Mouse (Mus musculus) ovary, postnatal 36 days (tissue): Measurements from ENCODE around the gene Tlx2.

Source experiments
- DNase-seq: peaks from one replicate; pipeline ENCODE4 v3.0.0; 2022; ENCODE audit warnings: low spot score, mixed read lengths

Tlx2 gene

DNA sequence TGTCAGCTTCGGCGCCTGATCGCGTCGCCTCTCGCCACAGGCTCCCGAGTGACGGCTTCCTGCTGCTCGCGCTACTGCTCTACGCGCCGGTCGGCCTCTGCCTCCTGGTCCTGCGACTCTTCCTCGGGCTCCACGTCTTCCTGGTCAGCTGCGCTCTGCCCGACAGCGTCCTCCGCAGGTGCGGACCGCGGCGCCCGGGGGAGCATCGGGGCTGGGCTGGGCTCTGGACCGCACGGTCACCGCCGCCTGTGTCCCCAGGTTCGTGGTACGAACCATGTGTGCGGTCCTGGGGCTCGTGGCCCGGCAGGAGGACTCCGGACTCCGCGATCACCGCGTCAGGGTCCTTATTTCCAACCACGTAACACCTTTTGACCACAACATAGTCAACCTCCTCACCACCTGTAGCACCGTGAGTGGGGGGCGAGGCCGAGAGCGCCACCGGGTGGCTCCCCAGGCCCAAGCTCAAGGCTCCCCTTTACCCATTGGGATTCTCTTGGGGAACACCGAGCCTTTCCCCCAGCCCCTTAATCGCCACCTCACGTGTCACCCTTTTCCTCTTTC is 15.1 kb downstream of the Tlx2 start, which contains the start of gene Htra2:
Htra2 (minus strand) TSS at position 403 of the 561 bp plus-strand sequence.
- DNase-seq: no peak

DNA sequence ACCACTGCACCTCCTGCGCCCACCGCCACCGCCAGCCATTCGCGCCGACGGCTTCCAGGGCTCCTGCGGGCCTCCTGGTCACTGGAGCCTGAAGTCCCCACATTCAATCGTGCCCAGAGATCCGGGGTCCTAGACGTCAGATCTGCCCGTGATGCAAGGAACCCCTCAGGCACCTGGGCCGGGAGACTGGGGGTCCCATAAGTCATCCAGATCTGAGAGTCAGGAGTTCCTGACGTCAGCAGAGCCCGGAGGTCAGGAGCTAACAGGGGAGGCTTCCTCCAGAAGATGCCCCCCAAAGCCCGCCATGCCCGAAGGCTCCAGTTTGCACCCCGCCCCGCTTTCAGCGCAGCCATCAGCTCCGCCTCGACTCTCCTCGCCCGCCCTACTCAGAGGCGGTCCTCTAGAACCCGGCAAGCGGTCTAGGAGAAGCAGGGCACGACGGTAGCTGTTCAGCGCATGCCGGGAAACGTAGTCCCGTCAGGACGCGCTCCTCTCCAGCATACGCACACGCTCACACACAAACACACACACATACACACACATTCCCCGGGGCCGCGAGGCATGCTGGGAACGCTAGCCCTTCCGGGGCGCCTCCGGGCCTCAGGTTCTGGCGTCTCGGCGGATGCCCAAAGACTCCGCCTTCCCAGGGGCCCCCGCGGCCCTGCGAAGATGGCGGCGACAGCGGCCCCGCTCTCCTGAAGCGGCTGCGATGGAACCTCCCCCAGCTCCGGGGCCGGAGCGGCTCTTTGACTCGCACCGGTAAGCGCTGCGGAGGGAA is 15.8 kb downstream of the Tlx2 start, which contains the start of gene Aup1:
Aup1 (plus strand) TSS at position 448 of the 778 bp plus-strand sequence.
- DNase-seq: peak; percentile 96

DNA sequence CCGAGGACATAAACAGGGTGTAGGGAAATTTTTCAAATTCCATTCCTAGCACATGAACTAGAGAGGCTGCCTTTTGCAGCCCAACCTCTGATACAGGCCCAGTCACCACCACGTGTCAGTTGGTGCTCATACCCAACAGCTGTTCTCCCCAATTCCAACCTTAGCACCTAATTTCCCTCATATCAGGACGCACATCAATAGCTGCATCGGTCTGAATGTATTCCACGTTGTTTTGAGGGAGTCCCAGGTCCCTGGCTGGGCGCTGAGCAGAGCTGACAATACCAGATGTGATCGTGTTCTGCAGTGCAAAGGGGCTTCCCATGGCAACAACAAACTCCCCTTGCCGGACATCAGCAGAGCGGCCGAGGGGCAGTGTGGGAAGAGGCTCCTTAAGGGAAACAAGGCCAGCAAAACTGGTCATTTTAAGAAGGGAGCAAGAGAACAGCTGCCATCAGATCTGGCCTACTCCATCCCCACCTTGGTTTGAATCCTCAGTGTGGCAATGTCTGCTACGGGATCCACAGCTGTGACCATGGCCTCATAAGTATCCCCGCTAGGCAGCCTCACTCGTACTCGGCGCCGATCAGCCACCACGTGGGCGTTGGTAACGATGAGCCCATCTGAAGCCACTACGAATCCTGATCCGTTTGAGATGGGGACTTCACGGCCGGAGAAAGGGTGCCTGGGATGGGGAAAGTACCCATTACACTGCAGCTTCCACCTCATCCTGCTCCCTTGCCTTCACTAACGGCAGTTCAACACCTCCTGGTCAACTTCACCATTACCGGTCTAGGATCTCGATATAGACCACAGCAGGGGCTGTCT is 16.7 kb downstream of the Tlx2 start:
- peak; percentile 30 for DNase-seq

- no peak for DNase-seq
Observed at GRCm38 (mm10) chr6:83049367-83049766, 20.7 kb downstream of the Tlx2 start.

DNA sequence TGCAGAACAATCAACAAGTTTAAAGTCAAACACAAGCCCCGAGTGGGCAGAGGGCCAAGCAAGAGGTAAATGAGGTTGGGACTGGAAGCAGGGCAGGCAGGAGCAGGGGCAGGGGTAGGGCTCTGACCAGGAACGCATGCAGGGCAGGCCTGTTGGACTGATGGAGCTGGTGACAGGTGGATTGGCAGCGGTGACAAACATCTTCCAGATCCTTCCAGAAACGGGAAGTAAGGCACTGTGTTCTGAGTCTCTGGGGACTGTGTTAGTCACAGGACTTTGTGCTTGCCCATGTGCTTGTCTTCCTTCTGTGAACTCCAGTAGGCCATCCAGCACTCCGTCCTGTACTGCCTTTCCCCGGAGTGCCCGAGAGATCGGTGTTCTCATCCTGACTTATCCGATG is 25.4 kb downstream of the Tlx2 start:
- DNase-seq: no peak

DNA sequence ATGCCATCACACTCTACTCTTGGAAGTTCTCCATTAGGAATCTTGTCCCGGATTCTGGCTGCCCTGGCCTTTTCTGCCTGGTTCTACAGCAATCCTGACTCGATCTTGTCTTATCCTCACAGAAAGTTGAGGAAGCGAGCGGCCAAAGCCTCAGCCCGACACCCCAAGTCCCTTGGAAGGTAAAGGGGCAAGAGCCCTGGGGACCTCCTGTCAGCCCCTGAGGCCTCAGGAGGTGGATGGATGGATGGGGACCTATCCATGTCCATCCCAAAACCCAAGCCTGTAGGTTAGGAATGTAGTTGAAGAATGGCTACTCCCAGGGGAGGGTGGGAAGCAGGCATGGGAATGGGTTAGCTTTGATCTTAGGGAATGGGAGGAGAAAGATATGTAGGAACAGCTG is 26.1 kb downstream of the Tlx2 start:
- DNase-seq: no peak

DNA sequence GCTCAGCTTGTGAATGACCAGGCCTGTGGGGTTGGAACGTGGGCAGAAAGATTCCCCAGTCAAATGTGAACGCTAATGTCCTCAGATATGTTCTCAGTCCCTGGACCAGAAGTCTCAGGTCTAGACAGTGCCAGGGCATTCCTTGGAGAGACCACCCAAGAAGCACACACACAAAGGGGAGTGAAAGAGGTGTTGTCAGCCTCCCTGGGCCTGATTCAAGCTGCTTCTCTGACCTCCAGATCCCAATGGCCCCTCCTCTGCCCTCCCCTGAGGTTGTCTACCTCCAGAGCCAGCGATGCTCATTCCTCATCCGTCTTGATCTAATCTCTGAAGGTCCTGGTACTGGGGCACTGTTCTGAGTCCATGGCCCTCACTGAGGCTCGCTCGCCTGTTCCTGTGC is 26.5 kb downstream of the Tlx2 start:
- DNase-seq: no peak

DNA sequence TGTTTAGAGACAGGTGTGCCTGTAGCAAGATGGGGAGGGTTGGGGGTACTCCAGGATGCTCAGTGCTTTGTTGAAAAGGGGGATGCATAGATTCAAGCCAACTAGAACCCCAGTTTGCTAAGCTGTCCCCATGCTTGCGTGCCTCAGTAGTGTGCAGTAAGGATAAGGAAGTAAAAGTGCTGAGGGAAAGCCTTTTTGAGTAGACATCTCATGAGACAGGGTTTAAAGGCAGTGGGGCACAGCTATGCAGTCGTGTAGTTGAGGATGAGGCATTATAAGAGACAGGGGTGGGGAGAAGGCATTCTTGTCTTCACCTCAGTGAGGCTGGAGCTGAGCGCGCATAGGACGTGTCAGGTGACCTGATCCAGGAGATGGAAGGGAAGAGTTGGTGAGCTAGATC is 29.5 kb downstream of the Tlx2 start:
- no peak for DNase-seq

DNA sequence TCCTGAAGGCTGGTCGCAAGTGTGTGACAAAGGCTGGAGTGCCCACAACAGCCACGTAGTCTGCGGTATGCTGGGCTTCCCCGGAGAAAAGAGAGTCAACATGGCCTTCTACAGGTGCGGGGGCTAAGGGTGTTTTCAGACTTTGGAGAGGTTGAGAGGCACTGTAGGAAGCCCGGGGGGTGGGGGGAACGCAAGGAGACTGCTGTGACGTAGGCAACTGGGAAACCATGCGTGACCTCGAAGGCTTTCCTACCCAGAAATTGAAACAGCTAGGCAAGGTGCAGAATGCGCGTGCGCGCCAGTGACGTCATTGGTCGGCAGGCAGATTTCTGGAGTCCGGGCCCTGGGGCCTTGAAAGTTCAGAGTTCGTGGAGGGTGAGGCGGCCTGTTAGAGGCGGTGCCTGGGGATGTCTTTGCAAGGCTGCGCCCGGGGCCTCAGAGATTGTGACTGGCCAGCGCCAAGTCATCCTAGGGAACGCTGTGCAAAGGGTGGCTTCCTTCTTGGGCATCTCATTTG is 31.5 kb downstream of the Tlx2 start:
- peak; percentile 86 for DNase-seq

- DNase-seq: no peak
Observed at GRCm38 (mm10) chr6:83037188-83037587, 32.9 kb downstream of the Tlx2 start.

- DNase-seq: no peak
Observed at GRCm38 (mm10) chr6:83034463-83035055, 35.5 kb downstream of the Tlx2 start.

GRCm38 (mm10) chr6:83033249-83034185 is 36.6 kb downstream of the Tlx2 start, which contains the start of the genes Dok1 and Loxl3:
Gene Dok1, minus strand, starts transcription at chr6:83033471.
Gene Loxl3, plus strand, starts transcription at chr6:83034173.
- peak; percentile 76 for DNase-seq

- DNase-seq: peak; percentile 49
Observed at GRCm38 (mm10) chr6:83032769-83033191, 37.3 kb downstream of the Tlx2 start.

GRCm38 (mm10) chr6:83031921-83032590 is 38.0 kb downstream of the Tlx2 start:
- DNase-seq: no peak

DNA sequence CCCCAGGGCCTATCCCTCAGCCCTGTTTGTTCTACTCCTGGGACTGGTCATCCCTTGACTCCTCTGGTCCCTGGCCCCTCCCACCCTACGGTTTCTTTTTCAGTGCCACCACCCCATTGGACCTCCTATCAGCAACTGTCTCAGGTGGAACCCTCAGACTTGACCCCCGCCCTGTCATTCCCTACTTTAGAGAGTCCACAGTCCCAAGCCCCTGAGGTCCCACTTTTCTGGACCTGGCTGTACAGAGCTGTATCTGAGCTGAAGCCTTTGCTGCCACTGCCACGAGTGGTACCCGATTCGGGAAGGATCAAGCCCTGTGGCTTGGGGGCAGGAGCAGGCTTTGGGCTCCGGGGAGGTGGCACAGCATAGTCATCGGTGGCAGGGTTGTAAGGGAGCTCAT is 39.0 kb downstream of the Tlx2 start:
- DNase-seq: no peak

DNA sequence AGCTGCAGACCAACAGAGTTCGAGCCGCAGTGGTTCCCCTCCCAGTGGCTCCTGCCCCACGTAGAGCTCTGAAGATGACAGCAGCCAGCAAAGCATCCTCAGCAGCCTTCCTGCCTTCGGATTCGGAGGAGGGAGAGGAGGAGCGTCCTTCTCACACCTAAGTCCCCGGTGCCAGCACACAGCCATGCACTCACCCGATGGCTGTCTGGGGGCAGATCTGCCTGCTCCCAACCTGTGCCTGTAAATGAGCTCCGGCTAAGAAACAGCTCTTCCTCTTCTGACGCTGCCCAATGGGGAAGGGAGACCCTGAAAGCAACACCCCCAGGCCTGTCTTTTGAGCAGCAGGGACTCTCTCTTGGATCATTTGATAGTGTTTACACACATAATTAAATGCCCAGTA is 40.3 kb downstream of the Tlx2 start:
- no peak for DNase-seq

- no peak for DNase-seq
Observed at GRCm38 (mm10) chr6:83027706-83028105, 42.4 kb downstream of the Tlx2 start.

DNA sequence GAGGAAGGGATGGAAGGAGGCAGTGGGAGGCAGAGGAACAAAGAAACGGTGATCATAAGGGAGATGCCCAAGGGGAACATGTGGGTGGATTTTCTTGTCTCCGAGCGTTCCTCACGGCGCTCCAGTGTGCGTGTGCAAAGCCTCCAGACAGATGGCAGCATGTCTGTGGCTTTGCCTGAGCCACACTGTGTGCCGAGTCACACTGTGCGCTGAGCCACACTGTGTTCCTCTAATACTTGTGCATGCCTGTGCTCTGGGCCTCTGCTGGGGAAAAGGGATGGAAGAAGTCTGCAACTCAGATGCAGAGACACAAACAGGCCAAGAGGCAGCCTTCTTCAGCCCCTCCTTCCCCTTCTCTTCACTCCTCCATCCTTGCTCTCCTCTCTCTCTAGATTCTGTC is 42.8 kb downstream of the Tlx2 start:
- no peak for DNase-seq

DNA sequence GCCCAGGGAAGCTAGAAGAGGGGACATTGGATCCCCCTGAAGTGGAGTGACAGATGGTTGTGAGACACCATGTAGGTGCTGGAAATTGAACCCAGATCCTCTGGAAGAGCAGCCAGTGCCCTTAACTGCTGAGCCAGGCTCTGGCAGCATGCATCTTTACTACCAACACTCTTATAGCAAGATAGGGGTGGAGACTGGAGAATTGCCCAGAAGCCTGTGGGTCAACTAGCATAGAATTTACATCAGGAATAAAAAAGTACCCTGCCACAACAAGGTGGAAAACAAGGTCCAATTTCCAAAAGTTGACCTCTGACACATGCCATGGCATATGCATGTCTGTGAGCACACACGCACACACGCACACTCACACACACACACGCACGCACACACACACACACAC is 44.9 kb downstream of the Tlx2 start:
- no peak for DNase-seq

DNA sequence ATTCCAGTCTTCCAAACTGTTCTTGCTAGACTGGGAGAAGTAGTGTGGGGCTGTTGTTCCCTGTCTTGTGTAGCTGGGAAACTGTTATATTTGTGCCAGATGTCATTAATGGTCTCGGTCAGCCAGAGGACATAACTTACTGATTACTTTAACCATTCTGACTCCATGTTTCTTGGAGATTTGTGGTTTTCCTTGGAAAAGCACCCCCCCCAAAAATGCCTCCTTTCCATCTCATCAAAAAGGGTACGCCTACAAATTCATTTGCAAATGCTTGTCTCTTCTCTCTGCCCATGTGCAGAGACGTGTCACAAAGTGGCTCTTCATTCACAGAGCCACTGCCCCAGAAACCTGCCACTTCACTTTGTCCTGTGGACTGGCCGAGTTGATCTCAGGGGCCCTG is 45.7 kb downstream of the Tlx2 start:
- no peak for DNase-seq
